Mouse (Mus musculus) embryonic fibroblast, embryonic 13.5 days (primary cell): ENCODE data around the gene 7530416G11Rik. TPM values are rescaled to one million over a fixed set of nuclear protein-coding genes. Genes with fewer than 3 reads are reported as not detected.

ENCODE experiments used
- H3K27ac ChIP-seq: 2 replicates; pipeline ENCODE4 v1.5.1; 2012; ENCODE audit warnings: low read length, control low read depth, inconsistent platforms; ENCODE audit not compliant: insufficient read depth
- H3K4me1 ChIP-seq: 2 replicates; pipeline ENCODE4 v1.6.1; 2011; ENCODE audit warnings: low read length; ENCODE audit not compliant: control insufficient read depth, insufficient read depth
- H3K4me3 ChIP-seq: 2 replicates; pipeline ENCODE4 v1.5.1; 2011; ENCODE audit warnings: mild to moderate bottlenecking, control low read depth, low read length; ENCODE audit not compliant: insufficient read depth
- CTCF ChIP-seq: IDR thresholded peaks from 2 replicates; pipeline ENCODE4 v1.5.1; 2011; ENCODE audit warnings: mild to moderate bottlenecking, control low read depth, low read length, moderate library complexity, borderline replicate concordance; ENCODE audit not compliant: insufficient read depth
- POLR2A ChIP-seq: IDR thresholded peaks from 2 replicates; pipeline ENCODE4 v1.6.1; 2011; ENCODE audit warnings: low read depth, mild to moderate bottlenecking, control low read depth, low read length, moderate library complexity
- polyA plus RNA-seq: library from polyadenylated mRNA; stranded (reverse); fragments of >200 nt; gene quantifications from 2 replicates; pipeline ENCODE4 v1.2.4, GENCODE M21; 2011; ENCODE audit warnings: low read depth; ENCODE audit not compliant: missing spikeins, insufficient read length

Gene 7530416G11Rik
- not detected in 2 replicates for polyA plus RNA-seq

- TF ChIP-seq CTCF, result no peak
- no peak for TF ChIP-seq POLR2A
Observed at GRCm38 (mm10) chr15:85503127-85503526, at the start of gene 7530416G11Rik. TSS of gene 7530416G11Rik (minus strand) at chr15:85503227.

DNA sequence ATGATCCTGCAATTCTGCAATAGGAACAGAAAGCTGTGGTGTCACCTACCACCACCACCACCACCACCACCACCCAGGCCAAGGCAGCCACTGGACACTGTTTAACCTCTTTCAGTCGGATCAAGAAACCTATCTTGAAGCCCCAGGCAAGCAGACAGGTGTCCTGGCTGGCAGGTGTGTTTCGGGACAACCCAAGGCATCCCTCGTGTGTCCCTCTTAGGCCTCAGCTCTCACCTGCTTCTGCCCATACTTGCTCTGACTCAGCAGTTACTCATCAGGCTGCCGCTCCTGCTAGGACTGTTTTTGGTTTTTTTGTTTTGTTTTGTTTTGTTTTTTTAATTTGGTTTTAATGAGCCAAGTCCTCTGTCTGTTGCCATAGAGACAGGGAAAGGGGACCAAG lies 43.5 kb upstream of the 7530416G11Rik start:
- no peaks in the 10 kb centered on the region; the same call in 1 of the 2 replicates for H3K4me1 ChIP-seq
- no peak overlapping the region for H3K4me3 ChIP-seq
- H3K27ac ChIP-seq, result no peak overlapping the region
- no peak for TF ChIP-seq CTCF
- TF ChIP-seq POLR2A, result no peak

More at GRCm38 (mm10) chr15:85503127-85503526, at the start of gene 7530416G11Rik:
- Histone ChIP-seq H3K4me1 (no peaks in the 10 kb centered on the region), H3K4me3 (no peak within 1 kb of the TSS), H3K27ac (no peak within 1 kb of the TSS)

DNA sequence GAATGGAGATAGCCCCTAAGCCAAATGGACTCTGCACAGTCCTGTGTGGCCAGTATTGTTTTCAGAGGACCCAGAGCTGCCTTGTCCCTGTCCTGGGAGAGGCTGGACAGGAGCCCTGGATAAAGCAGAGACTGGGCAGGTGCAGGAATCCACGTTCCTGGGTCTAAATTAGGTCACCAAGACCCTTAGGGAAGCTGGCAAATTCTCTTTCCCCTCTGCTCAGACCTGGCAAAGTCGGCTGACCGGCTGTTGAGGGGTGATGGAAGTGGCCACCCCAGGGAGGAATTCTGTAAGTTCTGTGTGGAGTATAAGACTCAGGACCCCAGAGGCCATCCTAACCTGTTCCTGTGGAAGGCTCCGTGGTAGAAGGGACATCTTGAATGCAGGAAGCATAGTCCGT lies 42.3 kb upstream of the 7530416G11Rik start:
- Histone ChIP-seq H3K27ac (no peak overlapping the region), H3K4me3 (no peak overlapping the region), H3K4me1 (no peaks in the 10 kb centered on the region; the same call in 1 of the 2 replicates)
- TF ChIP-seq CTCF, result no peak
- no peak for TF ChIP-seq POLR2A

GRCm38 (mm10) chr15:85538170-85538569 lies 35.1 kb upstream of the 7530416G11Rik start:
- no peaks in the 10 kb centered on the region; the same call in 1 of the 2 replicates for H3K4me1 ChIP-seq
- no peak for TF ChIP-seq CTCF
- TF ChIP-seq POLR2A, result no peak
- no peak overlapping the region for H3K4me3 ChIP-seq
- no peak overlapping the region for H3K27ac ChIP-seq

DNA sequence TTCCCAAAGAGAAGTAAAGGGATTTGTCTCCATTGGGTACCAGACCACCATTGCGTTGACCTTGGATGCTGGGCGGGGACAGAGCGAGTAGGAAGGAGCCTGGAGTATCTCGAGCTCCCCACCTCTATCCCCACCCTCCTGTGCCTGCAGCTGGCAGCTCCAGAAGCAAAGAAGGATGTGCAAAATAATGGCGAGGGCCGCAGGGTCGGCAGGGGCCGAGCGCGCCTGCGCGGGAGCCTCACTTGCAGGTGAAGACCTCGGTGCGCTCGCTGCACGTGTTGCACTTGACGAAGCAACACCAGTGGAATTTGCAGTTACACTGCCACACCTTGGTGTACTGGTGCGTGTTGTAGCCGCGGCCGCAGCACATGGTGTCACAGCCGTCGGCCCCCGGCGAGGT lies 34.1 kb upstream of the 7530416G11Rik start:
- TF ChIP-seq CTCF (no peak), POLR2A (no peak)
- Histone ChIP-seq H3K27ac (no peak overlapping the region), H3K4me3 (no peak overlapping the region), H3K4me1 (no peaks in the 10 kb centered on the region)

DNA sequence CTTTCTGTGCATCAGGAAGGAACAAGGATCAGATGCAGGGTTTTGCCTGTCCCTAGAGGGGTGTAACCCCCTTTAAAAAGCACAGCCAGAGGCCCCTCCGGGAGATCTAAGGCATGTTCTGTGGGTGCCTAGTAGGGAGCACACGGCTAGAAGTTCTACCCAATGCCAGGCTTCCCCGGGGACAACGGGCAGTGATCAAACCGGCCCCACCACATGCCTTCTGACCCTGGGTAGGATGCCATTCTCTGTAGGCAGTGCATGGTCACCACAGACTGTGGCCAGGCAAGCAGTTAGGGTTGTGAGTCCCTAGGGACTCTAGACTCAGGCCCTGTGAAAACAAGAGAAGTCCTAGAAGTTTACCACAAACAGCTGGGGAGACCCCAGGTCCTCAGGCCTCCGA lies 31.6 kb upstream of the 7530416G11Rik start:
- no peak overlapping the region for H3K27ac ChIP-seq

GRCm38 (mm10) chr15:85534215-85534614 lies 31.2 kb upstream of the 7530416G11Rik start:
- Histone ChIP-seq H3K4me1 (no peaks in the 10 kb centered on the region), H3K4me3 (no peak overlapping the region), H3K27ac (no peak overlapping the region)
- TF ChIP-seq CTCF (no peak), POLR2A (no peak)

More for the DNA sequence above, 31.6 kb upstream of the 7530416G11Rik start:
- H3K4me1 ChIP-seq, result no peaks in the 10 kb centered on the region
- no peak for TF ChIP-seq POLR2A
- no peak overlapping the region for H3K4me3 ChIP-seq

DNA sequence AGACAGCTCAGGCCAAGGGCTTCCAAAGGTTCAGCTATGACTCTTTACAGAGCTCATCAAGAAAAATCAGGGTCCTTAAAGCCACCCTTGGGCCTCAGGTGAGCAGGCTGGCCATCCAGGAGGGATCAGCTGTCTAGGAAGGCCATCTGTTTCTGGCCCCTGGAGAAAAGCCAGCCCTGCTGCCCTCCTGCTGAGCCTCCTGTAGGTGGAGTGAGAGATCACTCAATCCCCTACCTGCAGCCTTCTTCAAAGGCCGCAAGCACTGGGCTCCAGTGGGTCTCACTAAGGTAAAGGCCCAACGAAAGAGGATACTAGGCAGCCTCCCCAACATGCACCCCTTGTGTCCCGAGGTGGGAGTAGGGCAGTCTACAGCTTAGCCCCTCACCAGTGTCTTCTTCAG lies 29.0 kb upstream of the 7530416G11Rik start:
- Histone ChIP-seq H3K4me3 (no peak overlapping the region), H3K27ac (no peak overlapping the region), H3K4me1 (no peaks in the 10 kb centered on the region)
- TF ChIP-seq POLR2A (no peak), CTCF (no peak)

- Histone ChIP-seq H3K4me1 (no peaks in the 10 kb centered on the region), H3K27ac (no peak overlapping the region), H3K4me3 (no peak overlapping the region)
- TF ChIP-seq CTCF (no peak), POLR2A (no peak)
Observed at GRCm38 (mm10) chr15:85529911-85530310, 26.9 kb upstream of the 7530416G11Rik start.

- Histone ChIP-seq H3K4me3 (no peak overlapping the region), H3K27ac (no peak overlapping the region), H3K4me1 (no peaks in the 10 kb centered on the region)
- TF ChIP-seq CTCF, result no peak
- TF ChIP-seq POLR2A, result no peak
Observed at GRCm38 (mm10) chr15:85524404-85524950, 21.4 kb upstream of the 7530416G11Rik start.
